Mouse (Mus musculus) CH12.LX (cell line): ENCODE measurements around the gene Rpp25.

Source experiments
- CTCF ChIP-seq, 2 experiments: IDR thresholded peaks in 1 of 2; conservative IDR thresholded peaks in 1 of 2; 2 replicates each; pipeline ENCODE4 v1.5.1; 2011 to 2012; ENCODE audit warnings: low read depth in 2 of 2, low read length in 2 of 2, improper control_type of control experiment in 1 of 2, inconsistent platforms in 1 of 2, mild to moderate bottlenecking in 1 of 2, moderate library complexity in 1 of 2
- EP300 ChIP-seq: IDR thresholded peaks from 2 replicates; pipeline ENCODE4 v1.6.1; 2011; ENCODE audit warnings: low read length, improper control_type of control experiment
- NRF1 ChIP-seq: IDR thresholded peaks from 2 replicates; pipeline ENCODE4 v1.6.1; 2014; ENCODE audit warnings: low read depth, mild to moderate bottlenecking, inconsistent platforms, low read length, improper control_type of control experiment, moderate library complexity
- POLR2A ChIP-seq: IDR thresholded peaks from 2 replicates; pipeline ENCODE4 v1.6.1; 2011; ENCODE audit warnings: low read depth, mild to moderate bottlenecking, improper control_type of control experiment, low read length
- RAD21 ChIP-seq: IDR thresholded peaks from 2 replicates; pipeline ENCODE4 v1.6.1; 2011; ENCODE audit warnings: low read depth, mild to moderate bottlenecking, low read length, improper control_type of control experiment, moderate library complexity
- SMC3 ChIP-seq: IDR thresholded peaks from 2 replicates; pipeline ENCODE4 v1.6.1; 2011; ENCODE audit warnings: low read depth, low read length, improper control_type of control experiment
- TBP ChIP-seq: conservative IDR thresholded peaks from 2 replicates; pipeline ENCODE4 v1.6.1; 2011; ENCODE audit warnings: low read depth, low read length, improper control_type of control experiment
- UBTF ChIP-seq: IDR thresholded peaks from 2 replicates; pipeline ENCODE4 v1.6.1; 2012; ENCODE audit warnings: low read depth, mild to moderate bottlenecking, inconsistent platforms, low read length, improper control_type of control experiment, moderate library complexity
- ZC3H11A ChIP-seq: IDR thresholded peaks from 2 replicates; pipeline ENCODE4 v1.6.1; 2012; ENCODE audit warnings: low read depth, mild to moderate bottlenecking, inconsistent platforms, low read length, improper control_type of control experiment

DNA sequence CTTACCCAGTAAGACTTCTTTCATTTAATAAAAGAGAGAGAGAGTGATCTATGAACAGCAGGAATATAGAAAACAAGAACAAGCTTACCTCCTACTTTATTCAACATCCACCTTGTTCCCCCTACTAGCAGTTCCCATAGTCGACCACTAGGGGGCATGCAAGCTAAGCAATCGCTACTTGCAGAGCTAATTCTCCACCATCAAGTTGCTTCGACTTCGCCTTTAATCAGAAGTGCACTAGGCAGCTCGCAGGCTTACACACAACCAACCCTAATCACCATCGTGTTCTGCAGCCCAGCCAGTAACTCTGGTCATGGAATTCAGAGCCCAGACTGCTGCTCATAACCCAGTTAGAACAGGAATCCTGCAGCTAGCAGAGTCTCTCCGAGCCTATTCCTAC is 18.1 kb upstream of the Rpp25 start:
- TF ChIP-seq POLR2A (no peak), UBTF (no peak), NRF1 (no peak), ZC3H11A (peak; percentile 53), TBP (no peak), CTCF (conservative IDR thresholded peaks at IDR 0.05 in 1 of 2, IDR thresholded peaks at IDR 0.05 in 1 of 2; ENCODE audit: low read depth in 2 of 2, low read length in 2 of 2) (peak; percentile 94 to 99), EP300 (no peak), RAD21 (peak; percentile 90), SMC3 (peak; percentile 87)
